Mouse (Mus musculus) forebrain, embryonic 12.5 days (tissue): ENCODE results near the gene Phox2a. TPM values are rescaled to one million over a fixed set of nuclear protein-coding genes. Genes with fewer than 3 reads are reported as not detected.
A peak's percentile ranks its signal among the peaks of the same experiment; 100 is the strongest.

ENCODE experiments used
- ATAC-seq: fragments of 200-750 bp; cut with Nextera tagmentation; 2 replicates; pipeline ENCODE4 v1.8.0; 2017; ENCODE audit warnings: moderate TSS enrichment; ENCODE audit not compliant: low FRiP score
- H3K27ac ChIP-seq: fragments of 300-500 bp; sonication (generic); 2 replicates; pipeline ENCODE4 v1.5.1; 2016; ENCODE audit warnings: mild to moderate bottlenecking
- H3K27me3 ChIP-seq: fragments of 300-500 bp; sonication (generic); 2 replicates; pipeline ENCODE4 v1.6.1; 2016; ENCODE audit warnings: mild to moderate bottlenecking
- H3K36me3 ChIP-seq: fragments of 300-500 bp; sonication (generic); replicated peaks from 2 replicates; pipeline ENCODE4 v1.6.1; 2016; ENCODE audit warnings: mild to moderate bottlenecking
- H3K4me1 ChIP-seq: fragments of 300-500 bp; sonication (generic); 2 replicates; pipeline ENCODE4 v1.6.1; 2016
- H3K4me2 ChIP-seq: fragments of 300-500 bp; sonication (generic); 2 replicates; pipeline ENCODE4 v1.6.1; 2016; ENCODE audit warnings: mild to moderate bottlenecking, moderate library complexity
- H3K4me3 ChIP-seq: fragments of 300-500 bp; sonication (generic); replicated peaks from 2 replicates; pipeline ENCODE4 v1.5.1; 2016; ENCODE audit warnings: mild to moderate bottlenecking
- H3K9ac ChIP-seq: fragments of 300-500 bp; sonication (generic); 2 replicates; pipeline ENCODE4 v1.6.1; 2016; ENCODE audit warnings: mild to moderate bottlenecking
- H3K9me3 ChIP-seq: fragments of 300-500 bp; sonication (generic); 2 replicates; pipeline ENCODE4 v1.6.1; 2016
- whole genome bisulfite sequencing: fragments of 180-500 bp; shearing (Covaris S2); methylation state at CpG from one replicate; pipeline ENCODE4 v1.1.7; 2016; 5-methylcytosine and 5-hydroxymethylcytosine counted together
- polyA plus RNA-seq: library from polyadenylated mRNA; unstranded; fragments of >200 nt; fragmentation: Nextera tagmentation; extraction: Ambion mirVana; gene quantifications from 2 replicates; pipeline ENCODE4 v1.2.1, GENCODE M21; 2016

Phox2a gene
- polyA plus RNA-seq, 1 experiment from 2014 or later: not detected

- WGBS: 86% methylated on average over 6 of the region's 6 CpGs
Measured at GRCm38 (mm10) chr7:101852846-101853245, 34.7 kb downstream of the Phox2a start.

GRCm38 (mm10) chr7:101853816-101854215 is 35.7 kb downstream of the Phox2a start:
- ATAC-seq: no peak
- Histone ChIP-seq H3K27me3 (no peaks in the 10 kb centered on the region), H3K9me3 (no peaks in the 10 kb centered on the region), H3K27ac (no peak overlapping the region), H3K9ac (no peak overlapping the region), H3K36me3 (no peaks in the 10 kb centered on the region), H3K4me2 (no peak overlapping the region), H3K4me3 (no peak overlapping the region), H3K4me1 (no peaks in the 10 kb centered on the region)
- WGBS: 88% methylated on average over 2 of the region's 2 CpGs

More at GRCm38 (mm10) chr7:101852846-101853245, 34.7 kb downstream of the Phox2a start:
- ATAC-seq: no peak
- no peak overlapping the region for H3K9ac ChIP-seq
- H3K27ac ChIP-seq: no peak overlapping the region
- no peaks in the 10 kb centered on the region for H3K27me3 ChIP-seq
- H3K4me2 ChIP-seq: no peak overlapping the region
- no peaks in the 10 kb centered on the region for H3K36me3 ChIP-seq
- no peaks in the 10 kb centered on the region for H3K4me1 ChIP-seq
- H3K9me3 ChIP-seq: no peaks in the 10 kb centered on the region
- no peak overlapping the region for H3K4me3 ChIP-seq

DNA sequence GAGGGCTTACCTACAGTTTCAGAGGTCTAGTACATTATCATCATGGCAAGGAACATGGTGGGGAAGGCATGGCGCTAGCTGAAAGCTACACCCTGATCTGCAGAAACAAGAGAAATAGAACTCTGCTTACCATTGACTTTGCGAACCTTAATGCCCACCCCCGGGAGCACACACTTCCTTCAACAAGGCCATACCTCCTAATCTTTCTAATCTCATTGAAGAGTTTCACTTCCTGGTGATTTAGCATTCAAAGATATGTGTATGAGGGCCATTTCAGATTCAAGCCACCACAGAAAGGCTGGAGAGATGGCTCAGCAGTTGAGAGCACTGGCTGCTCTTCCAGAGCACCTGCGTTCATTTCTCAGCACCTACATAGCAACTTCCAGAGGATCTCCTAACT is 39.0 kb downstream of the Phox2a start, which contains the start of gene Folr2:
TSS of gene Folr2 (minus strand) at position 101 of the 400 bp plus-strand sequence.
- no peak within 1 kb of the TSS for H3K4me3 ChIP-seq
- H3K36me3 ChIP-seq: no peaks in the 10 kb centered on the region
- H3K4me2 ChIP-seq: no peak within 1 kb of the TSS
- no peak for ATAC-seq
- no peak within 1 kb of the TSS for H3K27ac ChIP-seq
- no peaks in the 10 kb centered on the region for H3K27me3 ChIP-seq
- H3K9ac ChIP-seq: no peak within 1 kb of the TSS
- H3K4me1 ChIP-seq: no peaks in the 10 kb centered on the region
- whole genome bisulfite sequencing: 90% methylated on average over 4 of the region's 4 CpGs
- no peaks in the 10 kb centered on the region for H3K9me3 ChIP-seq

- H3K36me3 ChIP-seq: no peaks in the 10 kb centered on the region
- WGBS: 87% methylated on average over 9 of the region's 9 CpGs
- H3K9ac ChIP-seq: no peak overlapping the region
- no peak overlapping the region for H3K4me2 ChIP-seq
- H3K4me1 ChIP-seq: no peaks in the 10 kb centered on the region
- no peak overlapping the region for H3K27ac ChIP-seq
- H3K27me3 ChIP-seq: no peaks in the 10 kb centered on the region
- H3K4me3 ChIP-seq: no peak overlapping the region
- no peak for ATAC-seq
- H3K9me3 ChIP-seq: no peaks in the 10 kb centered on the region
Measured at GRCm38 (mm10) chr7:101858362-101858761, 40.2 kb downstream of the Phox2a start.

DNA sequence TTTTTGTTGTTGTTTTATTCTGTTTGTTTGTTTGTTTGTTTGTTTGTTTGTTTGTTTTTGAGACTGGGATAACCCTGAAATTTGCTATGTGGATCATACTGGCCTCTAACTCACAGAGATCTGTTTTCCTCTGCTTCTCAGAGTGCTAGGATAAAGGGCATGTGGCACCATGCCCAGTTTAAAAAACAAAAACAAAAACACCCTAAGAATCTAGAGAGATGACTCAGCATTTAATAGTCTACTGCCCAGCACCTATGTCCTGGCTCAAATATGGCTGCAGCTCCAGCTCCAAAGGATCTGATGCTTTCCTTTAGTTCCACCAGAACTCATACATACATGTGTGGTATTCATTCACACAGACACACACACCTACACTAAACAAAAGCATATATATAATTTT is 42.9 kb downstream of the Phox2a start:
- Histone ChIP-seq H3K27me3 (no peaks in the 10 kb centered on the region), H3K9me3 (no peaks in the 10 kb centered on the region), H3K4me3 (no peak overlapping the region), H3K4me2 (no peak overlapping the region), H3K4me1 (no peaks in the 10 kb centered on the region), H3K27ac (no peak overlapping the region), H3K9ac (no peak overlapping the region), H3K36me3 (no peaks in the 10 kb centered on the region)
- no peak for ATAC-seq

DNA sequence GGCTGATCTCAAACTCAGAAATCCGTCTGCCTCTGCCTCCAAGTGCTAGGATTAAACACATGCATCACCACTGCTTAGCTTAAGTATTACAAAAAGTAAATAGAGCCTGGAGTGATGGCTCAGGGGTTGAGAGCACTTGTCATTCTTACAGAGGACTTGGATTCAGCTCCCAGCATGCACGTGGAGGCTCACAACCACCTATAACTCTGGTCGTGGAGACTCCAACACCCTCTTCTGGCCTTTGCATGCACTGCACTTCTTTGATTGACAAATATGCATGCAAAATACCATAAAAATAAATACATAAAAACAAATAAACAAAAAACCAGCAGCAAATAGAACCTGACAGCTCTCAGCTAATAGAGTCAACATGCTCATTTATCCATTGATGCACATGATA is 44.2 kb downstream of the Phox2a start:
- H3K9ac ChIP-seq: no peak overlapping the region
- no peaks in the 10 kb centered on the region for H3K4me1 ChIP-seq
- no peaks in the 10 kb centered on the region for H3K9me3 ChIP-seq
- 72% methylated on average over 3 of the region's 3 CpGs for WGBS
- no peak overlapping the region for H3K4me2 ChIP-seq
- H3K36me3 ChIP-seq: no peaks in the 10 kb centered on the region
- H3K4me3 ChIP-seq: no peak overlapping the region
- H3K27ac ChIP-seq: no peak overlapping the region
- H3K27me3 ChIP-seq: no peaks in the 10 kb centered on the region
- no peak for ATAC-seq

DNA sequence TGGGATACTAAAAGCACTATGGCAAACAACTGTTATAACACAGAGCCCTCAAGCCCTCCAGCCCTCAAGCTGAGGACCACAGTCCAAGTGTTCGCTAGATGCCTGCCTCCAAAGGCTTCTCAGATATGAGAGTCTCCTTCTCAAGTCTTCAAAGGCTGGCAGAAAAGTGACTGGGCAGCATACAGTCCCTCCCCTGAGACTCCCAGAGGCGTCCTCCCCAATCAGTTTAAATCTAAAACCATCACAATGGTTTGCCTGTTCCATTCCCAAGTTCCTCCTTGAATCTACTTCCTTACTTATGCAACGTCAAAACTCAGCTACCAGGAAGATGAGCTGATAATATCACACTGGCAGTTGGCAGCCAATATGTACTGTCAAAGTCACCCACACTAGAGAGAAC is 45.3 kb downstream of the Phox2a start, which contains the start of gene Anapc15:
TSS of gene Anapc15 (plus strand) at position 301 of the 400 bp plus-strand sequence.
- no peak within 1 kb of the TSS for H3K4me2 ChIP-seq
- H3K9ac ChIP-seq: no peak within 1 kb of the TSS
- ATAC-seq: no peak
- H3K9me3 ChIP-seq: no peaks in the 10 kb centered on the region
- no peak within 1 kb of the TSS for H3K27ac ChIP-seq
- no peaks in the 10 kb centered on the region for H3K27me3 ChIP-seq
- H3K4me1 ChIP-seq: no peaks in the 10 kb centered on the region
- 90% methylated on average over 3 of the region's 3 CpGs for WGBS
- H3K36me3 ChIP-seq: no peaks in the 10 kb centered on the region
- H3K4me3 ChIP-seq: no peak within 1 kb of the TSS

DNA sequence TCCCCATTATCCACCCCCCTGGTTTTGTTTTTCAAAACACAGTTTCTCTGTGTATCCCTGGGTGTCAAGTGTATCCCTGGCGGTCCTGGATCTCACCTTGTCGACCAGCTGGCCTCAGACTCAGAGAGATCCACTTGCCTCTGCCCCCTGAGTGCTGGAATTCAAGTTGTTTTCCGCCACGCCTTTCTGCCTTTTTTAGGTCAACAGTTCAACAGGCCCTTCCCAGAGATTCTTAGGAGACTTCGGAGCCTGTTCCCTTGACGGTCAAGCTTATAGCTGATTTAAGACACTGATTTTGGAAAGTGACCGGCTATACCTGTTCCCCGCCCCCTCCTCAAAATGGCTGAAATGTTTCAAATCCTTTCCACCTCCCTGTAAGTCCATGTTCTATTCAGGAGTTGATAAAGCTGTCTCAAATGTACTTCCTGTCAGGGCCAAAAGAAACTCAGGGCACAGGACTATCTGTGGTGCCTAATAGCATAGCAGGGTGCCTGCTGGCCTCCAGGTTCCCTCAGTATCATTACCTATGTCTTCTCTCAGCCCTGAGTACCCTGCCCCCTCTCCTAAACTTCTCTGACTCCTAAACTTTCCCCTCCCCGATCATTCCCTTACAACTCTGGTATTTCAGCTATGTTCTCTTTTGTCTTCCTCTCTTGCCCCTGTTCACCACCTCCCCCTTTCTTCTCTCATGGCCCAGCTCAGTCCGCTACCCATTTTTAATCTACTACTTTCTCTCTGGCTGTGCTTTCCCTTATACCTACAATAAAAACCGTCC is 48.6 kb downstream of the Phox2a start:
- Histone ChIP-seq H3K9me3 (no peaks in the 10 kb centered on the region), H3K36me3 (no peaks in the 10 kb centered on the region), H3K4me1 (peaks cover 4% of the 10 kb centered on the region), H3K9ac (no peak overlapping the region), H3K4me3 (no peak overlapping the region), H3K4me2 (no peak overlapping the region), H3K27me3 (no peaks in the 10 kb centered on the region), H3K27ac (no peak overlapping the region)
- WGBS: 74% methylated on average over 11 of the region's 11 CpGs
- ATAC-seq: no peak

DNA sequence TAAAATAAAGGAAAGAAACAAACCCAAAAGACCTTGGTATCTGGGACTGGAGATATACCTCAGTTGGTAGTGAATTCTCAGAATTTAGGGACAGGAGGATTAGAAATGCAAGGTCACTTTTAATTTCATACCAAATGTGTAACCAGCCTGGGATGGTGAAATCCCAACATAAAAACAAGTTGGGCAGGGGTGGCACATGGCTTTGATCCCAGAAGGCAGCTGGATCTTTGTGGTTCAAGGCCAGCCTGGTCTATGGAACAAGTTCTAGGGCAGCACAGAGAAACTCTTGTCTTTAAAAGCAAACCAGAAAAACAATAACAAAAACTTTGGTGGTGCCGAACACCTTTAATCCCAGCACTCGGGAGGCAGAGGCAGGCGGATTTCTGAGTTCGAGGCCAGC is 49.4 kb downstream of the Phox2a start:
- WGBS: 92% methylated on average over 4 of the region's 4 CpGs

DNA sequence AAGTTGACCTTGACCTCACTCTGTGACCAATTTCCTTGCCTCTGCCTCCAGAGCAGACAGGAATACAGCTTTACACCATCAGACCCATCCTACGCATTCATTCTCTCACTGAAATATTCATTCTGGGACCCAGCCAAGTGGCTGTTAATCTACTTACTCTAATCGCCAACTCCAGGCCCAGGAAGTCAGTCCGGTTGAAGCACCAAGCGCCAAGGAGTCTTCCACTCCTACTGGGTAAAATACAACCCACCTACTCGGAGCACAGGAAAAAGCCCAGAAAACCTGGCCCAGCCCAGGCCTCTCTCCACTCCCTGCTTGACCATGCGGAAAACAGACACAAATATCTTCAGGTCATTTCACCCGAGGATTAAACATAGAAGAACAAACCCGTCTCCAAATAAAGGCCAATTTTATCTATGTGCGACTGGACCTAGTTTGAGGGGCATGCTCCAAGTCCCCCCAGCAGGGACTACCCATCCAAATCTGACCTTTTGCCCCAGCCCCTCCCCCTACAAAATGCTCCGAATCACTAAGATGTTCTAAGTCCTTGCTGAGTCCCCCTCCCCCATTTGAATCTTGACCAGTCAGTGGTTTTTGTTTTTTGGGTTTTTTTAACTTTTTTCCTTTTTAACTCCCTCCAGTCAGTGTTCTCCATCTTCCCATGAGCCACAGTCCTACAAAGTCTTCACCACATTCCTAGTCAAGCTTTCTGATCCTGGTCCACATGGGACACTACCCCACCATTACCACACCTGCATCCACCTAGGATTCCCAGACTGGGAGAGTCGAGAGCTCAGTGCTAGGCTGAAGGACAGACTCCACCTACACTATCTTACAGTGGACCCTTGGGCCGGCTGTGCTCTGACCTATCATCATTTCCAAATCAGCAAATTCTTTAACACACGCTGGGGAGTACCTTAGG is 50.4 kb downstream of the Phox2a start:
- peaks cover 4% of the 10 kb centered on the region for H3K4me1 ChIP-seq
- H3K27me3 ChIP-seq: no peaks in the 10 kb centered on the region
- peak overlapping the region; percentile 31 for H3K27ac ChIP-seq
- H3K36me3 ChIP-seq: no peaks in the 10 kb centered on the region
- H3K9me3 ChIP-seq: no peaks in the 10 kb centered on the region
- 53% methylated on average over 13 of the region's 13 CpGs for WGBS
- no peak for ATAC-seq
- no peak overlapping the region for H3K4me3 ChIP-seq
- H3K9ac ChIP-seq: no peak overlapping the region
- H3K4me2 ChIP-seq: no peak overlapping the region

More for the DNA sequence above, 49.4 kb downstream of the Phox2a start:
- Histone ChIP-seq H3K36me3 (no peaks in the 10 kb centered on the region), H3K4me2 (no peak overlapping the region), H3K4me3 (no peak overlapping the region), H3K9ac (no peak overlapping the region), H3K27ac (no peak overlapping the region), H3K4me1 (peaks cover 4% of the 10 kb centered on the region), H3K9me3 (no peaks in the 10 kb centered on the region), H3K27me3 (no peaks in the 10 kb centered on the region)
- ATAC-seq: no peak

DNA sequence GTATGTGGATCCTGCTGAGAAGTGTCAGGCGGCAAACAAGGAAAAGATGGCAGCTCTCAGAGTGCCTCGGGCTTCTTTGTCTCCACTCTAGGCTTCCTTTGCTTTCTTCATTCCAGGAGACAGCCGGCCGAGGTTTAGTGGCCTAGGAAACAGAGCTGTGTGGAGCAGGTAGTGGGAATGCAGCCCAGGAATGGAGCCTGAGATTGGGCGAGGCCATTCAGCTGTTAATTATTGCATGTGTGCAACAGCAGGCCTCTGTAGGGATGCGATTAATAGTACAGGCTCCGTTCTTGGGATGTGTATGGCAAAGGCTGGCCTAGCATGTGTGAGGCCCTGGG is 51.0 kb downstream of the Phox2a start:
- Histone ChIP-seq H3K36me3 (no peaks in the 10 kb centered on the region), H3K4me2 (no peak overlapping the region), H3K27me3 (no peaks in the 10 kb centered on the region), H3K4me3 (no peak overlapping the region), H3K9me3 (no peaks in the 10 kb centered on the region), H3K27ac (peak overlapping the region; percentile 31), H3K4me1 (peaks cover 4% of the 10 kb centered on the region), H3K9ac (no peak overlapping the region)
- WGBS: 61% methylated on average over 7 of the region's 7 CpGs
- ATAC-seq: no peak

- no peak within 1 kb of the TSS for H3K4me3 ChIP-seq
- no peaks in the 10 kb centered on the region for H3K9me3 ChIP-seq
- H3K36me3 ChIP-seq: no peaks in the 10 kb centered on the region
- no peak within 1 kb of the TSS for H3K9ac ChIP-seq
- peaks cover 4% of the 10 kb centered on the region for H3K4me1 ChIP-seq
- no peak within 1 kb of the TSS for H3K27ac ChIP-seq
- no peak for ATAC-seq
- H3K27me3 ChIP-seq: no peaks in the 10 kb centered on the region
- H3K4me2 ChIP-seq: no peak within 1 kb of the TSS
- WGBS: 84% methylated on average over 2 of the region's 2 CpGs
Measured at GRCm38 (mm10) chr7:101870629-101871028, 52.5 kb downstream of the Phox2a start, which contains the start of gene Folr1. Gene Folr1 (minus strand): TSS chr7:101870788.
